Mouse (Mus musculus) heart, embryonic 10.5 days (tissue): ENCODE measurements around the gene Mboat2. TPM values are rescaled to one million over a fixed set of nuclear protein-coding genes. Genes with fewer than 3 reads are reported as not detected.

Experiments used
- DNase-seq: peaks from one replicate; pipeline ENCODE4 v3.0.0-alpha.2; 2017; ENCODE audit warnings: low spot score
- H3K27ac ChIP-seq: fragments of 300-500 bp; sonication (generic); 2 replicates; pipeline ENCODE4 v1.5.1; 2016; ENCODE audit warnings: mild to moderate bottlenecking
- H3K27me3 ChIP-seq: fragments of 300-500 bp; sonication (generic); 2 replicates; pipeline ENCODE4 v1.6.1; 2016; ENCODE audit warnings: mild to moderate bottlenecking; ENCODE audit not compliant: poor library complexity, insufficient read depth, severe bottlenecking
- H3K36me3 ChIP-seq: fragments of 300-500 bp; sonication (generic); 2 replicates; pipeline ENCODE4 v1.6.1; 2016; ENCODE audit warnings: mild to moderate bottlenecking, moderate library complexity
- H3K4me1 ChIP-seq: fragments of 300-500 bp; sonication (generic); 2 replicates; pipeline ENCODE4 v1.6.1; 2016; ENCODE audit warnings: mild to moderate bottlenecking
- H3K4me3 ChIP-seq: fragments of 300-500 bp; sonication (generic); 2 replicates; pipeline ENCODE4 v1.5.1; 2016; ENCODE audit warnings: mild to moderate bottlenecking, moderate library complexity
- H3K9me3 ChIP-seq: fragments of 300-500 bp; sonication (generic); 2 replicates; pipeline ENCODE4 v1.6.1; 2016; ENCODE audit warnings: mild to moderate bottlenecking, moderate library complexity
- WGBS: fragments of 180-500 bp; shearing (Covaris S2); methylation state at CpG from one replicate; pipeline ENCODE4 v1.1.7; 2016; 5-methylcytosine and 5-hydroxymethylcytosine counted together
- polyA plus RNA-seq: library from polyadenylated mRNA; unstranded; fragments of >200 nt; fragmentation: Nextera tagmentation; extraction: Ambion mirVana; gene quantifications from 2 replicates; pipeline ENCODE4 v1.2.1, GENCODE M21; 2016

The Mboat2 gene
- polyA plus RNA-seq, 1 experiment from 2014 or later, result 37.0 TPM

- Histone ChIP-seq H3K36me3 (no peaks in the 10 kb centered on the region), H3K27ac (no peak overlapping the region), H3K4me1 (peaks cover 19% of the 10 kb centered on the region; the same call in 1 of the 2 replicates), H3K27me3 (no peaks in the 10 kb centered on the region), H3K4me3 (no peak overlapping the region), H3K9me3 (no peaks in the 10 kb centered on the region)
- 69% methylated on average over 4 of the region's 4 CpGs for WGBS
- no peak for DNase-seq
Observed at GRCm38 (mm10) chr12:24870901-24871300, 40.2 kb downstream of the Mboat2 start.

GRCm38 (mm10) chr12:24872264-24872663, 41.6 kb downstream of the Mboat2 start:
- no peaks in the 10 kb centered on the region for H3K9me3 ChIP-seq
- no peak for DNase-seq
- no peaks in the 10 kb centered on the region for H3K27me3 ChIP-seq
- WGBS, result 86% methylated on average over 8 of the region's 8 CpGs
- H3K36me3 ChIP-seq, result no peaks in the 10 kb centered on the region
- H3K4me3 ChIP-seq, result no peak overlapping the region
- no peak overlapping the region for H3K27ac ChIP-seq
- H3K4me1 ChIP-seq, result peaks cover 12% of the 10 kb centered on the region

GRCm38 (mm10) chr12:24872689-24873088, 42.0 kb downstream of the Mboat2 start:
- Histone ChIP-seq H3K4me1 (peaks cover 17% of the 10 kb centered on the region), H3K9me3 (no peaks in the 10 kb centered on the region), H3K4me3 (no peak overlapping the region), H3K27ac (no peak overlapping the region), H3K36me3 (no peaks in the 10 kb centered on the region), H3K27me3 (no peaks in the 10 kb centered on the region)
- no peak for DNase-seq
- 76% methylated on average over 10 of the region's 10 CpGs for WGBS

GRCm38 (mm10) chr12:24875908-24876307, 45.2 kb downstream of the Mboat2 start:
- WGBS, result 73% methylated on average over 1 of the region's 1 CpGs
- no peak for DNase-seq
- no peaks in the 10 kb centered on the region for H3K27me3 ChIP-seq
- H3K4me3 ChIP-seq, result no peak overlapping the region
- peaks cover 32% of the 10 kb centered on the region for H3K4me1 ChIP-seq
- no peak overlapping the region for H3K27ac ChIP-seq
- H3K36me3 ChIP-seq, result no peaks in the 10 kb centered on the region
- H3K9me3 ChIP-seq, result no peaks in the 10 kb centered on the region

GRCm38 (mm10) chr12:24877231-24877630, 46.6 kb downstream of the Mboat2 start:
- H3K27ac ChIP-seq, result no peak overlapping the region
- WGBS, result 74% methylated on average over 7 of the region's 7 CpGs
- H3K4me3 ChIP-seq, result no peak overlapping the region
- no peaks in the 10 kb centered on the region for H3K9me3 ChIP-seq
- H3K27me3 ChIP-seq, result no peaks in the 10 kb centered on the region
- H3K36me3 ChIP-seq, result no peaks in the 10 kb centered on the region; the same call in 1 of the 2 replicates
- H3K4me1 ChIP-seq, result peaks cover 32% of the 10 kb centered on the region
- DNase-seq, result no peak

GRCm38 (mm10) chr12:24878090-24878489, 47.4 kb downstream of the Mboat2 start:
- no peaks in the 10 kb centered on the region for H3K27me3 ChIP-seq
- no peaks in the 10 kb centered on the region for H3K9me3 ChIP-seq
- 75% methylated on average over 6 of the region's 6 CpGs for WGBS
- H3K36me3 ChIP-seq, result peaks cover 5% of the 10 kb centered on the region
- H3K4me3 ChIP-seq, result no peak overlapping the region
- H3K27ac ChIP-seq, result no peak overlapping the region
- H3K4me1 ChIP-seq, result peaks cover 27% of the 10 kb centered on the region
- no peak for DNase-seq

GRCm38 (mm10) chr12:24878735-24879362, 48.2 kb downstream of the Mboat2 start:
- no peak for DNase-seq
- Histone ChIP-seq H3K36me3 (peaks cover 13% of the 10 kb centered on the region), H3K4me3 (no peak overlapping the region), H3K27me3 (no peaks in the 10 kb centered on the region), H3K9me3 (no peaks in the 10 kb centered on the region), H3K27ac (peak overlapping the region; percentile 62), H3K4me1 (peaks cover 27% of the 10 kb centered on the region)
- 35% methylated on average over 5 of the region's 5 CpGs for WGBS

- Histone ChIP-seq H3K4me3 (no peak overlapping the region), H3K27me3 (no peaks in the 10 kb centered on the region), H3K27ac (peak overlapping the region; percentile 62; the same call in 1 of the 2 replicates), H3K9me3 (no peaks in the 10 kb centered on the region), H3K36me3 (peaks cover 21% of the 10 kb centered on the region), H3K4me1 (peaks cover 27% of the 10 kb centered on the region)
- 50% methylated on average over 10 of the region's 10 CpGs for WGBS
- no peak for DNase-seq
Observed at GRCm38 (mm10) chr12:24879613-24880029, 48.9 kb downstream of the Mboat2 start.

GRCm38 (mm10) chr12:24883279-24883678, 52.6 kb downstream of the Mboat2 start:
- Histone ChIP-seq H3K36me3 (peaks cover 36% of the 10 kb centered on the region), H3K9me3 (no peaks in the 10 kb centered on the region), H3K27me3 (no peaks in the 10 kb centered on the region), H3K27ac (no peak overlapping the region), H3K4me1 (peaks cover 22% of the 10 kb centered on the region), H3K4me3 (no peak overlapping the region)
- DNase-seq, result no peak
- WGBS, result 88% methylated on average over 3 of the region's 3 CpGs

GRCm38 (mm10) chr12:24886800-24887199, 56.1 kb downstream of the Mboat2 start:
- peaks cover 43% of the 10 kb centered on the region for H3K36me3 ChIP-seq
- no peaks in the 10 kb centered on the region for H3K27me3 ChIP-seq
- no peak overlapping the region for H3K4me3 ChIP-seq
- H3K27ac ChIP-seq, result peak overlapping the region; percentile 18; the same call in 1 of the 2 replicates
- peaks cover 15% of the 10 kb centered on the region for H3K4me1 ChIP-seq
- no peaks in the 10 kb centered on the region for H3K9me3 ChIP-seq
- no peak for DNase-seq

- H3K4me3 ChIP-seq, result no peak overlapping the region
- peak; percentile 89 for DNase-seq
- no peaks in the 10 kb centered on the region for H3K27me3 ChIP-seq
- H3K27ac ChIP-seq, result peak overlapping the region; percentile 69
- peaks cover 23% of the 10 kb centered on the region for H3K36me3 ChIP-seq
- H3K4me1 ChIP-seq, result peaks cover 35% of the 10 kb centered on the region
- 53% methylated on average over 7 of the region's 7 CpGs for WGBS
- no peaks in the 10 kb centered on the region for H3K9me3 ChIP-seq
Observed at GRCm38 (mm10) chr12:24889371-24890051, 58.8 kb downstream of the Mboat2 start.

GRCm38 (mm10) chr12:24890158-24890557, 59.5 kb downstream of the Mboat2 start:
- Histone ChIP-seq H3K4me3 (no peak overlapping the region), H3K36me3 (peaks cover 20% of the 10 kb centered on the region), H3K4me1 (peaks cover 38% of the 10 kb centered on the region), H3K27ac (peak overlapping the region; percentile 69), H3K27me3 (no peaks in the 10 kb centered on the region), H3K9me3 (no peaks in the 10 kb centered on the region)
- 80% methylated on average over 2 of the region's 2 CpGs for WGBS
- DNase-seq, result no peak

- Histone ChIP-seq H3K9me3 (no peaks in the 10 kb centered on the region), H3K27me3 (no peaks in the 10 kb centered on the region), H3K27ac (peak overlapping the region; percentile 56; the same call in 1 of the 2 replicates), H3K4me1 (peaks cover 38% of the 10 kb centered on the region), H3K4me3 (no peak overlapping the region), H3K36me3 (peaks cover 20% of the 10 kb centered on the region)
- WGBS, result 84% methylated on average over 8 of the region's 8 CpGs
- DNase-seq, result no peak
Observed at GRCm38 (mm10) chr12:24890684-24891459, 60.2 kb downstream of the Mboat2 start.
